Mouse (Mus musculus) lung, adult 2 months (tissue): ENCODE measurements at regions not wholly inside any gene's neighbourhood (a gene's known extent, or its start where the extent isn't known, plus 50 kb on each side); places are given as distances from the start of the nearest gene placed in this dataset.

Experiments
- CTCF ChIP-seq: fragments of 200-500 bp; IDR thresholded peaks from 2 replicates; pipeline ENCODE4 v1.5.1; 2011; ENCODE audit warnings: mild to moderate bottlenecking, low read length, control low read depth; ENCODE audit not compliant: insufficient read depth
- POLR2A ChIP-seq: fragments of 200-500 bp; IDR thresholded peaks from 2 replicates; pipeline ENCODE4 v1.6.1; 2011; ENCODE audit warnings: low read depth, mild to moderate bottlenecking, control low read depth, low read length, borderline replicate concordance; ENCODE audit errors: extremely low read depth

DNA sequence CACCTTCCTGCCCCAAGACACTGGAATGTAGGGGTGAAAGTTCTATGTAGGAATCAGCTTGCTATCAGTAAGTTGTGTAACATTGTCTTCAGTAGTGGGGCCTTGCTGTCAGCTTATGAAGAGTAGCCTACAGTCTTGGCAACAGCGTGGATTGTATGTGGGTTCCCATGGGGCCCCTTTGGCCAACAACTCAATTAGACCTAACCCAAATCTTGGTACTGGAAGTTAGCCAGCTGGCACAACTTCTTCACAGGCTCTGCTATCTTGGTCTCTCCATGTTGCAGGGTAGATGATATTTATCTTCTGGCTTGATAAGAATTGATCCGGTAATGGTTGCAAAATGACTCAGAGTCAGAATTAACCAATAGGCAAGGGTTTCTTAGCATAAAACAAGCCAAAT lies 244.2 kb upstream of the Msx2 start:
- TF ChIP-seq POLR2A (no peak), CTCF (no peak)
